Mouse (Mus musculus): Measurements from ENCODE around the gene Ranbp6. TPM values are rescaled to one million over a fixed set of nuclear protein-coding genes. Genes with fewer than 3 reads are reported as not detected.

Gene Ranbp6
- polyA plus RNA-seq, 1 experiment from 2014 or later: 53.5 TPM

DNA sequence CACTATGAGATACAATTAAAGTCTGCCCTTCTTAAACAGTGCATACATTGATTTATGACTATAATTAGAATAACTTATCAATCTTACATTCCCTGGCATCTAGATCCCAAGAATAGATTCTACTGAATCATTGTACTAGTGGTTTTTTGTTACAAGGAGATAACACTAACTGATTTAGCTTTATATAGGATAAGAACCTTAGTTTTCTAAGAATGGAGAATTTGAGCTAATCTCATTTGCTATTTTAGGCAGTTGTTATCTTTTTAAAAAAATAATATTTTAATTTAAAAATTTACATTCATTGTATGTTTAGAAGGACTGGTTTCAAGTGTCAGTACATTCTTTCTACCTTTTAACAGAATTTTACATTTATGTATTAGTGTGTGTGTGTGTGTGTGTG lies 24.8 kb downstream of the Ranbp6 start:
- Histone ChIP-seq H3K27ac (ENCODE audit: low read length) (no peak overlapping the region), H3K4me3 (ENCODE audit: low read depth, low read length) (no peak overlapping the region), H3K4me1 (ENCODE audit: control insufficient read depth, insufficient read depth, low read length) (no peaks in the 10 kb centered on the region), H3K36me3 (ENCODE audit: control insufficient read depth, insufficient read depth, low read length) (no peaks in the 10 kb centered on the region), H3K27me3 (ENCODE audit: control insufficient read depth, insufficient read depth, low read depth, low read length) (no peaks in the 10 kb centered on the region), H3K9ac (ENCODE audit: low read depth, low read length) (no peak overlapping the region), H3K4me2 (ENCODE audit: low read length) (no peak overlapping the region), H3K9me3 (replicated peaks; ENCODE audit: control insufficient read depth, low read length, poor library complexity, severe bottlenecking) (no peaks in the 10 kb centered on the region)
- no peak for ATAC-seq

DNA sequence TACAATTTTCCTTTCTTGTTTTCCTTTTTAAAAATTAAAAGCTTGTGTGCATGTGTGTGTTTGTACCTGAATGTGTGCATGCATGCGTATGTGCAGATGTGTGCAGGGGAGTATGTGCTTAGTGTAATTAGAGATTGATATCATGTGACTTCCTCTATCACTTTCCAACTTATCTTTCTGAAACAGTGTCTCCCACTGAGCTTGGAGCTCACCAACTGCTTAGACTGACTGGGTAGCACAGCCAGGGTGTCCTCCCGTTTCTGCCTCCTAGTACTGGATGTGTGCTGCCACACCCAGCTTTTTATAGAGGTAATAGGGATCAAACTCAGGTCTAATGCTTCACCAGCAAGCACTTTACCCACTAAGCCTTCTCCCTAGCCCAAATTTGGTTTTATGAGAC lies 29.9 kb downstream of the Ranbp6 start:
- no peak overlapping the region for H3K4me2 ChIP-seq (ENCODE audit: low read length)
- no peak for ATAC-seq
- no peak overlapping the region for H3K4me3 ChIP-seq (ENCODE audit: low read depth, low read length)
- no peaks in the 10 kb centered on the region for H3K9me3 ChIP-seq (replicated peaks; ENCODE audit: control insufficient read depth, low read length, poor library complexity, severe bottlenecking)
- no peaks in the 10 kb centered on the region for H3K4me1 ChIP-seq (ENCODE audit: control insufficient read depth, insufficient read depth, low read length)
- H3K27me3 ChIP-seq (ENCODE audit: control insufficient read depth, insufficient read depth, low read depth, low read length): no peaks in the 10 kb centered on the region
- no peak overlapping the region for H3K9ac ChIP-seq (ENCODE audit: low read depth, low read length)
- WGBS: 90% methylated on average over 2 of the region's 2 CpGs
- H3K27ac ChIP-seq (ENCODE audit: low read length): no peak overlapping the region
- H3K36me3 ChIP-seq (ENCODE audit: control insufficient read depth, insufficient read depth, low read length): no peaks in the 10 kb centered on the region

Other genes starting within 250 kb of the Ranbp6 start
- gene Ermp1, start 164.6 kb downstream of the Ranbp6 start, polyA plus RNA-seq (2015; fragmentation: Nextera tagmentation; extraction: Ambion mirVana): 9.4 and 10.9 TPM in 2 replicates
- gene Mlana, start 115.2 kb downstream of the Ranbp6 start, polyA plus RNA-seq (2015; fragmentation: Nextera tagmentation; extraction: Ambion mirVana): not detected in 2 replicates
- 6.5 and 7.3 TPM in 2 replicates for gene 9930021J03Rik, start 7.0 kb downstream of the Ranbp6 start, polyA plus RNA-seq (2015; fragmentation: Nextera tagmentation; extraction: Ambion mirVana)
- 0.97 and 2.8 TPM in 2 replicates for gene Il33, start 112.1 kb upstream of the Ranbp6 start, polyA plus RNA-seq (2015; fragmentation: Nextera tagmentation; extraction: Ambion mirVana)
- not detected in 2 replicates for gene Trpd52l3, start 190.8 kb upstream of the Ranbp6 start, polyA plus RNA-seq (2015; fragmentation: Nextera tagmentation; extraction: Ambion mirVana)
- 49.7 and 61.2 TPM in 2 replicates for gene Uhrf2, start 217.5 kb upstream of the Ranbp6 start, polyA plus RNA-seq (2015; fragmentation: Nextera tagmentation; extraction: Ambion mirVana)